Mouse (Mus musculus): ENCODE results near the gene Rcc1. TPM values are rescaled to one million over a fixed set of nuclear protein-coding genes. Genes with fewer than 3 reads are reported as not detected.

Rcc1 gene
- polyA plus RNA-seq, 1 experiment from 2014 or later: 45.3 TPM

DNA sequence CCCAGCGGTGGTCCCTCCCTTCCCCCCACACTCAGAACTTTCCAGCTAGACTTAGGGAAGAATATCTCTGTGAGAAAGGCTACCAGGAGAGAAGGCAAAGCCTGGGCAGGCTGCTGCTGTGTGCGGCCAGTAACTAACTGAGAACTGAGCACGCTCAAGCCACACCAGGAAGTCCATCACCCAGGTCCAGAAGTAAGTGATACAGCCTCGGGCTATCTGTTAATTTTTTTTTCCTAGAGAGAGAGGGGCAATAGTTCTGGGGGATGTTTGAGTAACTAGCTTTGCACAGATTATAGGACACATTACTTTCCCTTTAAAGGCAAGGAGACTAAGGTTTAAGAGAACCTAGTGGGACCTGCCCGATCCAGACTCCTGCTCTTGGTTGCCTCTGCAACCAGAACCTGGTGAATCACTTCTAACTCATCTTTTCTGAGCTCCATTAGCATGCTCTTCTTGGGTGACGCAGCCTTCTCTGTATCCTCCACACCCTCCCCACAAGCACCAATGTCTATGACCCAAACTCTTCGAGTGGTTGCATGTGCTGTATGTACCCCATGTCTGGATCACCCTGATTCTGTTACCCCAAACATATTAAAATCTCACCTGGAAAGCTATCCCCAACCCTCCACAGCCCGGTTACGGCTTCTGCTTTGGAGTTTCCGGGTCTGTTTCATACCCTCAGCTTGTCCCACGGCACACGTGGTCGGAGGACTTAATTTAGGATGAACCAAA, 8.8 kb downstream of the Rcc1 start:
- H3K4me2 ChIP-seq (replicated peaks; ENCODE audit: low read depth, low read length): peak overlapping the region; percentile 73
- no peak overlapping the region for H3K27ac ChIP-seq (ENCODE audit: low read length)
- H3K27me3 ChIP-seq (ENCODE audit: control insufficient read depth, insufficient read depth, low read length): no peaks in the 10 kb centered on the region
- ATAC-seq (ENCODE audit: insufficient number of reproducible peaks, insufficient read depth, low FRiP score, low read depth): no peak
- 7% methylated on average over 13 of the region's 13 CpGs for WGBS
- peaks cover 2% of the 10 kb centered on the region; the same call in 1 of the 2 replicates for H3K36me3 ChIP-seq (ENCODE audit: control insufficient read depth, insufficient read depth, low read length)
- H3K4me3 ChIP-seq (ENCODE audit: low read depth, low read length): peak overlapping the region; percentile 87
- H3K9me3 ChIP-seq (ENCODE audit: control insufficient read depth, low read depth, low read length): no peaks in the 10 kb centered on the region
- peaks cover 12% of the 10 kb centered on the region; the same call in 1 of the 2 replicates for H3K4me1 ChIP-seq (ENCODE audit: control insufficient read depth, insufficient read depth, low read length)
- peak overlapping the region; percentile 77 for H3K9ac ChIP-seq (replicated peaks; ENCODE audit: low read depth, low read length)

DNA sequence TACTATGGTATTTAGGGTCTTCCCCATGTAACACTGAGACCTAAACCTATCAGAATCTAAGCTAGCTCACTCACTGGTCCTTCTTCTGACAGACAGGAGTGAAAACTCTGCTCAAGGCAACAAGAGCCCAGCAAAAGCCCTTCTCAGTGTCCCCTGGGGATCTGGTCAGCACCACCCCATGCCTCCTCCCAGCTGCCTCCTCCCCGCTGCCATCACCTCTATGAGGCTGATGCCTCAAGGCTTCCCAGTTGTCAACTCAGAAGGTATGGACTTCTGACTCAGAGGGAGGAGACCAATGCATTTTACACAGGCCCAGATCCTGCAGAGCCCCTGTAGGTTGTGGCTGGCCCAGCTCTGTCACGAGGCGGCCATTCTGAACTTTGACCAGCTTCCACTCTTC, 12.0 kb downstream of the Rcc1 start:
- Histone ChIP-seq H3K4me2 (replicated peaks; ENCODE audit: low read depth, low read length) (no peak overlapping the region), H3K27me3 (ENCODE audit: control insufficient read depth, insufficient read depth, low read length) (no peaks in the 10 kb centered on the region), H3K27ac (ENCODE audit: low read length) (no peak overlapping the region), H3K9me3 (ENCODE audit: control insufficient read depth, low read depth, low read length) (no peaks in the 10 kb centered on the region), H3K4me3 (ENCODE audit: low read depth, low read length) (no peak overlapping the region), H3K4me1 (ENCODE audit: control insufficient read depth, insufficient read depth, low read length) (peaks cover 12% of the 10 kb centered on the region; the same call in 1 of the 2 replicates), H3K36me3 (ENCODE audit: control insufficient read depth, insufficient read depth, low read length) (peaks cover 23% of the 10 kb centered on the region), H3K9ac (replicated peaks; ENCODE audit: low read depth, low read length) (no peak overlapping the region)
- WGBS: 88% methylated on average over 3 of the region's 3 CpGs
- ATAC-seq (ENCODE audit: insufficient number of reproducible peaks, insufficient read depth, low FRiP score, low read depth): no peak

DNA sequence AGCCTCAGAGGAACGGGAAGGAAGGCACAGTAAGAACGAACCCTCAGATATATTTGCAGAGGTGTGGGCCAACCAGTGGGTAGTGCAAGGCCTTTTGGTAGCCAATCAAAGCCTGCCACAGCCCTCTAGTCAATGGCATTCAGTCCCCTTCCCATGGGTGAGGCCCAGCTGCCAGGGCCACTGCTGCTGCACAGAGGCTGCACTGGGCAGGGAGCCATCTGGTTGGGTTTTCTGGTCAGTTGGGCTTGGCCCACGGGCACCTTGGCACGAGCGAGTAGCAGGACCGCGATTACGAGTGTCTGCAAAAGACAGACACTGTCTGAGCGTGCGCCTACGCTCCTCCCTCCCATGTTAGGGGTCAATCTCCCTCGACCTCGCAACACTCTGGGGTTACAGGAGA, 14.5 kb downstream of the Rcc1 start:
- 93% methylated on average over 13 of the region's 13 CpGs for WGBS
- Histone ChIP-seq H3K27ac (ENCODE audit: low read length) (no peak overlapping the region), H3K27me3 (ENCODE audit: control insufficient read depth, insufficient read depth, low read length) (no peaks in the 10 kb centered on the region), H3K4me2 (replicated peaks; ENCODE audit: low read depth, low read length) (no peak overlapping the region), H3K4me1 (ENCODE audit: control insufficient read depth, insufficient read depth, low read length) (peaks cover 7% of the 10 kb centered on the region; the same call in 1 of the 2 replicates), H3K9ac (replicated peaks; ENCODE audit: low read depth, low read length) (no peak overlapping the region), H3K4me3 (ENCODE audit: low read depth, low read length) (no peak overlapping the region), H3K36me3 (ENCODE audit: control insufficient read depth, insufficient read depth, low read length) (peaks cover 43% of the 10 kb centered on the region), H3K9me3 (ENCODE audit: control insufficient read depth, low read depth, low read length) (no peaks in the 10 kb centered on the region)
- no peak for ATAC-seq (ENCODE audit: insufficient number of reproducible peaks, insufficient read depth, low FRiP score, low read depth)

DNA sequence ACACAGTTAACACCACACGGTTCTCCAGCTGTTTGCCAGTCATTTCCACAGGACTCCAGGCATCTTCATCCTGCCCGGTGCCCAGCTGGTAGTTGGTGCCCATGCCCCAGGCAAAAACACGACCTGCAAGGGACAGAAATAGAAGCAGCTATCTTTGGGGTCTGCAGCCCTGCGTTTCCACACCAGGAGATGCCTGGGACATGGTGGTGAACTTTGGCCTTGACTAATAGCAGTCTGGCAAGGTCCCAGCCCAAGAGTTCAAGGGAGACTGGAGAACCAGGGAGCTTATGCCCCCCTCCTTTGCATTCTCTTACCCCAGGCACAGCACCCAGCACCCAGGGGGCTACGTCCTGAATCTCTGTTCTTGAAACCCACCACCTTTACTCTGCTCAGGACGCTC, 20.5 kb downstream of the Rcc1 start:
- Histone ChIP-seq H3K4me3 (ENCODE audit: low read depth, low read length) (no peak overlapping the region), H3K9me3 (ENCODE audit: control insufficient read depth, low read depth, low read length) (no peaks in the 10 kb centered on the region), H3K4me1 (ENCODE audit: control insufficient read depth, insufficient read depth, low read length) (0 out of 2 replicates have a peak, but pooled peaks cover 8% of the 10 kb centered on the region), H3K9ac (replicated peaks; ENCODE audit: low read depth, low read length) (no peak overlapping the region), H3K27me3 (ENCODE audit: control insufficient read depth, insufficient read depth, low read length) (no peaks in the 10 kb centered on the region), H3K27ac (ENCODE audit: low read length) (no peak overlapping the region), H3K36me3 (ENCODE audit: control insufficient read depth, insufficient read depth, low read length) (peaks cover 47% of the 10 kb centered on the region), H3K4me2 (replicated peaks; ENCODE audit: low read depth, low read length) (no peak overlapping the region)
- WGBS: 85% methylated on average over 6 of the region's 6 CpGs
- ATAC-seq (ENCODE audit: insufficient number of reproducible peaks, insufficient read depth, low FRiP score, low read depth): no peak

DNA sequence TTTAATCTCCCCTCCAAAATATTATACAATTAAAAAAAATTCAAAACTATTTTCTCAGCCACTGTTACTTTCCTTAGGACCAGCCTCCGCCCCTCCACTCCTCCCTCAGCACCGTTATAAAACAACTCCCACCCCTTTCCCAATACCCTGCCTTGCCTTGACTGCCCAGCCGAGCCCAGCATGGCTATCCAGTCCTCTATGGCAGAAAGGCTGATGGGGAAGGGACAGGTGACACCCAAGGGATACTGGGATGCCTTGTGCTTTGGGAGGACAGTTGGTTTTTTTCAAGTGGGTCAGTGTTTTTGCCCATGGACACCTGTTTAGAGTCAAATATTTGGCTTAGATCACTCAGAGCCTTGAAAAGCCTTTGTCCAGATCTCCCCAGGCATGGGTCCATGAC, 21.4 kb downstream of the Rcc1 start:
- ATAC-seq (ENCODE audit: insufficient number of reproducible peaks, insufficient read depth, low FRiP score, low read depth): no peak
- Histone ChIP-seq H3K36me3 (ENCODE audit: control insufficient read depth, insufficient read depth, low read length) (peaks cover 39% of the 10 kb centered on the region), H3K4me2 (replicated peaks; ENCODE audit: low read depth, low read length) (no peak overlapping the region), H3K4me1 (ENCODE audit: control insufficient read depth, insufficient read depth, low read length) (0 out of 2 replicates have a peak, but pooled peaks cover 8% of the 10 kb centered on the region), H3K27ac (ENCODE audit: low read length) (no peak overlapping the region), H3K9ac (replicated peaks; ENCODE audit: low read depth, low read length) (no peak overlapping the region), H3K27me3 (ENCODE audit: control insufficient read depth, insufficient read depth, low read length) (no peaks in the 10 kb centered on the region), H3K9me3 (ENCODE audit: control insufficient read depth, low read depth, low read length) (no peaks in the 10 kb centered on the region), H3K4me3 (ENCODE audit: low read depth, low read length) (no peak overlapping the region)
- WGBS: 77% methylated on average over 3 of the region's 3 CpGs

DNA sequence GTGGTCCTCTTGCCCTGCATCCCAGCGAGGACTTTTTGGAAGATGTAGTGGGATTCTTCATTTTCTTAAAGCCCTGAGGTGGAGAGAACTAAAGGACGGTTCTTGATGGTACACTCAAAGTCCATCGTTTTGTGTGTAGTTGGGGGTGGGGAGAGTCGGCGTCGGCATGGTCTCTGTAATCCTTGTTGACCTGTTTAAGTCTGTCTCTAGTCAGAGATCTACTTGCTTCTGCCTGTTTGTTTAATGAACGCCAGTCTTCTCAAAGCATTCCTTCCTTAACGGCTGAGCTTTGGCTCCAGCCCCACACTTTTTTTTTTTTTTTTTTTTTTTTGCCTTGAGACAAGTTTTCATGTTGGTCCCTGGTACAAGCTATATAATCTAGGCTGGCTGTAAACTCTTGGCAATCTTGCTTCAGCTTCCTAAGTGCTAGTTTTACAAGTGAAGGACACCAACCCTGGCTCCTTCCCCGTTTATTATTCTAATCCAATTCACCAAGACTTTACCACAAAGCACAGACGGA, 23.5 kb downstream of the Rcc1 start:
- Histone ChIP-seq H3K4me3 (ENCODE audit: low read depth, low read length) (peak overlapping the region; percentile 79), H3K9ac (replicated peaks; ENCODE audit: low read depth, low read length) (peak overlapping the region; percentile 82; the same call in 1 of the 2 replicates), H3K9me3 (ENCODE audit: control insufficient read depth, low read depth, low read length) (no peaks in the 10 kb centered on the region), H3K4me1 (ENCODE audit: control insufficient read depth, insufficient read depth, low read length) (0 out of 2 replicates have a peak, but pooled peaks cover 8% of the 10 kb centered on the region), H3K4me2 (replicated peaks; ENCODE audit: low read depth, low read length) (peak overlapping the region; percentile 83), H3K36me3 (ENCODE audit: control insufficient read depth, insufficient read depth, low read length) (peaks cover 40% of the 10 kb centered on the region), H3K27ac (ENCODE audit: low read length) (peak overlapping the region; percentile 87), H3K27me3 (ENCODE audit: control insufficient read depth, insufficient read depth, low read length) (no peaks in the 10 kb centered on the region)
- 7% methylated on average over 10 of the region's 10 CpGs for WGBS
- ATAC-seq (ENCODE audit: insufficient number of reproducible peaks, insufficient read depth, low FRiP score, low read depth): no peak; the same call in 1 of the 2 replicates

DNA sequence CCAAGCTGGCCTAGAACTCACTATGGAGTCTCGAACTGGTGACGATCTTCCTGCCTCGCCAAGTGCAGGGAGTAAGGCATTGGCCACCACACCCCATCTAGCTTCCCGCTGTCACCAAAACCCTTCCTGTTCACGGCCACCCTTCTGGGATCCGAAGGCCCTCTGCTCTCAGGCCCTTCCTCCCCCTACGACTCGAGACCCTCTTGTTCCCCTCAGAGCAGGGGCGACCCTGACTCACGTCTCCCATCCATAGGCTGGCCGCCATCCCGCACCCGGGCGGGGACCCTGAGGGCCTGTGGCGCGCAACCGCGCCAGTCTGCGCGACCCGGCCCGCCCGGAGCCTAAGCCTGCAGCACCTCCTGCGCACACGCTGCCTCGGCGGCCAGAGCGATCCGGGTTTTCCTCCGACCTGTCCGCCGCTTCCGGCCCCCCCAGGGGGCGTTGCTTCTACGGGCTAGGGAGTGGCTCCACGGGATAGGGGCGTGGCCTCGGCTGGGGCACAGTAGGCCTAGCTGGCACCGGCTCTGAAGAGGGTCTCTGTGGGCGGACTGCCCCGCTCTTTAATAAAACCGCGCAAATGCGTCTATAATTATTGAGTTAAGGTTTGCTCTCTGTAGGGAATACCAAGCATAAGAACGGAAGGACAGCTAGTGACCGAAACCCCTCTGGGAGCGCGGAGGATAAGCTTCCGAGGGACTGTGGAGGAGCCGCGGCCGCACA, 24.1 kb downstream of the Rcc1 start, which contains the start of gene Trnau1ap:
TSS of gene Trnau1ap (minus strand) at position 424 of the 720 bp plus-strand sequence.
- WGBS: under 1% methylated on average over 52 of the region's 52 CpGs
- H3K9ac ChIP-seq (replicated peaks; ENCODE audit: low read depth, low read length): peak within 1 kb of the TSS; percentile 82
- peak; percentile 93 for ATAC-seq (ENCODE audit: insufficient number of reproducible peaks, insufficient read depth, low FRiP score, low read depth)

DNA sequence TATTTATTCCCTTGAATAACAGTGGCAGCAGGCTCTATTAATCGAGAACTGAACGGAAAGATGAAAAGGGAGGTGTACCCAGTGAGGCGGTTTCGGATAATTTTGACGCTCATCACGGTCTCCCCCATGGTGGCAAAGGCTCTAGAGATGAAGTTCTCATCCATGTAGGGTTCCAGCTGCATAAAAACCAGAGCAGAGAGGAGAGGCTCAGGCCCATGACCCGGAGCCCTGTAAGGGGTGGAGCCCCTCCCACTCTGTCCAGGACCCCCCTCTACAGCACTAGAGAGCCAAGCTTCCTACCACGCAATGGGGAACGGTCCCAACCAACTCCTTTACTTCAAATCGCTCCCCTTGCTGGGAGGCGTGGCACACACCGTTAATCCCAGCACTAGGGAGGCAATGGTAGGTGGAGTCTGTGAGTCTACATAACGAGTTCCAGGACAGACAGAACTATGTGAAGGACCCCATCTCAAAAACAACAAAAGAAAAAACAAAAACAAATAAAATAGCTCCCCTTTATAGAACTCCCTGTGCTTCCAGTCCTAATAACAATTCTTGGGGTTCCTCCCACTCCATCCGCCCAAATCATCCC, 24.9 kb downstream of the Rcc1 start:
- 47% methylated on average over 14 of the region's 14 CpGs for WGBS
- Histone ChIP-seq H3K27ac (ENCODE audit: low read length) (peak overlapping the region; percentile 87), H3K4me1 (ENCODE audit: control insufficient read depth, insufficient read depth, low read length) (0 out of 2 replicates have a peak, but pooled peaks cover 8% of the 10 kb centered on the region), H3K9me3 (ENCODE audit: control insufficient read depth, low read depth, low read length) (no peaks in the 10 kb centered on the region), H3K27me3 (ENCODE audit: control insufficient read depth, insufficient read depth, low read length) (no peaks in the 10 kb centered on the region), H3K36me3 (ENCODE audit: control insufficient read depth, insufficient read depth, low read length) (peaks cover 36% of the 10 kb centered on the region), H3K4me2 (replicated peaks; ENCODE audit: low read depth, low read length) (peak overlapping the region; percentile 83), H3K9ac (replicated peaks; ENCODE audit: low read depth, low read length) (peak overlapping the region; percentile 82), H3K4me3 (ENCODE audit: low read depth, low read length) (peak overlapping the region; percentile 79)
- ATAC-seq (ENCODE audit: insufficient number of reproducible peaks, insufficient read depth, low FRiP score, low read depth): no peak; the same call in 1 of the 2 replicates

More for the DNA sequence above, 24.1 kb downstream of the Rcc1 start, which contains the start of gene Trnau1ap:
- Histone ChIP-seq H3K27ac (ENCODE audit: low read length) (peak within 1 kb of the TSS; percentile 87), H3K27me3 (ENCODE audit: control insufficient read depth, insufficient read depth, low read length) (no peaks in the 10 kb centered on the region), H3K4me2 (replicated peaks; ENCODE audit: low read depth, low read length) (peak within 1 kb of the TSS; percentile 83), H3K4me3 (ENCODE audit: low read depth, low read length) (peak within 1 kb of the TSS; percentile 79), H3K9me3 (ENCODE audit: control insufficient read depth, low read depth, low read length) (no peaks in the 10 kb centered on the region), H3K4me1 (ENCODE audit: control insufficient read depth, insufficient read depth, low read length) (0 out of 2 replicates have a peak, but pooled peaks cover 8% of the 10 kb centered on the region), H3K36me3 (ENCODE audit: control insufficient read depth, insufficient read depth, low read length) (peaks cover 39% of the 10 kb centered on the region)

Data from stomach, embryonic 14.5 days (tissue).